Comparison of ENCODE assay signal across 9 mouse cellular contexts in genomic region chr2:25373431-25373830, GRCm38 (mm10). TPM values are rescaled to one million over a fixed set of nuclear protein-coding genes. Genes with fewer than 3 reads are reported as not detected.
DNase-seq lines count a peak whose midpoint lies in the region; ATAC-seq lines count a peak whose summit lies in the region.
"Had no signal": no experiment of that assay in that cellular context is flagged by ENCODE, and none has a peak within 500 bp of the region (broad histone marks: within the 10 kb centered on the region; RNA-seq: fewer than 3 reads in every experiment).

No protein-coding gene starts in this region.

- 32% methylated on average over 2 of the region's 2 CpGs for WGBS in lung, embryonic 15.5 days
- 20% methylated on average over 2 of the region's 2 CpGs for WGBS in embryonic facial prominence, embryonic 15.5 days
- 38% methylated on average over 2 of the region's 2 CpGs for WGBS in limb, embryonic 13.5 days
- 47% methylated on average over 2 of the region's 2 CpGs for WGBS in stomach, embryonic 14.5 days

- H3K4me2 ChIP-seq in lung, embryonic 15.5 days, result peak overlapping the region; percentile 95
- peak overlapping the region; percentile 99 for H3K4me2 ChIP-seq in embryonic facial prominence, embryonic 15.5 days (replicated peaks)
- peak overlapping the region; percentile 98 for H3K4me2 ChIP-seq in limb, embryonic 13.5 days (replicated peaks)
- H3K4me2 ChIP-seq in stomach, embryonic 14.5 days (replicated peaks; ENCODE audit: low read depth, low read length), result peak overlapping the region; percentile 89

- H3K27me3 ChIP-seq in lung, embryonic 15.5 days, result no peaks in the 10 kb centered on the region
- no peaks in the 10 kb centered on the region for H3K27me3 ChIP-seq in embryonic facial prominence, embryonic 15.5 days
- peaks cover under 1% of the 10 kb centered on the region; the same call in 1 of the 2 replicates for H3K27me3 ChIP-seq in limb, embryonic 13.5 days
- no peaks in the 10 kb centered on the region for H3K27me3 ChIP-seq in stomach, embryonic 14.5 days (ENCODE audit: control insufficient read depth, insufficient read depth, low read length)

- peaks cover 30% of the 10 kb centered on the region for H3K36me3 ChIP-seq in lung, embryonic 15.5 days
- peaks cover 16% of the 10 kb centered on the region for H3K36me3 ChIP-seq in embryonic facial prominence, embryonic 15.5 days
- H3K36me3 ChIP-seq in limb, embryonic 13.5 days, result peaks cover 34% of the 10 kb centered on the region
- peaks cover 11% of the 10 kb centered on the region for H3K36me3 ChIP-seq in stomach, embryonic 14.5 days (ENCODE audit: control insufficient read depth, insufficient read depth, low read length)

- peak overlapping the region; percentile 85 for H3K4me3 ChIP-seq in lung, embryonic 15.5 days
- H3K4me3 ChIP-seq in embryonic facial prominence, embryonic 15.5 days (replicated peaks), result peak overlapping the region; percentile 71
- H3K4me3 ChIP-seq in limb, embryonic 13.5 days, result peak overlapping the region; percentile 79
- H3K4me3 ChIP-seq in stomach, embryonic 14.5 days (ENCODE audit: low read depth, low read length), result peak overlapping the region; percentile 63

- no peak for ATAC-seq in lung, embryonic 15.5 days (ENCODE audit: borderline replicate concordance, extremely low read depth, low FRiP score, low TSS enrichment)
- no peak for ATAC-seq in embryonic facial prominence, embryonic 15.5 days (ENCODE audit: insufficient number of reproducible peaks, low FRiP score, low TSS enrichment, low read depth)
- ATAC-seq in limb, embryonic 13.5 days (ENCODE audit: low FRiP score, low read depth), result no peak
- no peak for ATAC-seq in stomach, embryonic 14.5 days (ENCODE audit: insufficient number of reproducible peaks, insufficient read depth, low FRiP score, low read depth)

- peak overlapping the region; percentile 67 for H3K9ac ChIP-seq in lung, embryonic 15.5 days
- no peak overlapping the region for H3K9ac ChIP-seq in embryonic facial prominence, embryonic 15.5 days
- peak overlapping the region; percentile 75 for H3K9ac ChIP-seq in limb, embryonic 13.5 days
- peak overlapping the region; percentile 62; the same call in 1 of the 2 replicates for H3K9ac ChIP-seq in stomach, embryonic 14.5 days (replicated peaks; ENCODE audit: low read depth, low read length)

- H3K4me1 ChIP-seq in lung, embryonic 15.5 days, result peaks cover 30% of the 10 kb centered on the region
- peaks cover 31% of the 10 kb centered on the region for H3K4me1 ChIP-seq in embryonic facial prominence, embryonic 15.5 days
- H3K4me1 ChIP-seq in limb, embryonic 13.5 days, result peaks cover 28% of the 10 kb centered on the region
- peaks cover 22% of the 10 kb centered on the region; the same call in 1 of the 2 replicates for H3K4me1 ChIP-seq in stomach, embryonic 14.5 days (ENCODE audit: control insufficient read depth, insufficient read depth, low read length)

- no peak overlapping the region for H3K27ac ChIP-seq in lung, embryonic 15.5 days
- H3K27ac ChIP-seq in embryonic facial prominence, embryonic 15.5 days (replicated peaks), result no peak overlapping the region
- no peak overlapping the region for H3K27ac ChIP-seq in limb, embryonic 13.5 days
- no peak overlapping the region for H3K27ac ChIP-seq in stomach, embryonic 14.5 days (ENCODE audit: low read length)

- DNase-seq in lung, postnatal 25 days (ENCODE audit: low spot score), result no peak
- no peak for DNase-seq in layer of hippocampus, adult 9-11 months
- no peak for DNase-seq in testis, postnatal 14 days (ENCODE audit: low spot score)
- DNase-seq in gastrocnemius, adult 8-10 months (ENCODE audit: low spot score in 2 of 2), result no peak
- DNase-seq: gastrocnemius, postnatal 14 days had no signal

- no peaks in the 10 kb centered on the region for H3K9me3 ChIP-seq in lung, embryonic 15.5 days
- H3K9me3 ChIP-seq in embryonic facial prominence, embryonic 15.5 days (replicated peaks), result no peaks in the 10 kb centered on the region
- H3K9me3 ChIP-seq in limb, embryonic 13.5 days, result no peaks in the 10 kb centered on the region
- H3K9me3 ChIP-seq in stomach, embryonic 14.5 days (ENCODE audit: control insufficient read depth, low read depth, low read length), result no peaks in the 10 kb centered on the region

RNA-seq across cellular contexts. Expression of gene Sapcd2, which starts 1.3 kb away (rescaled TPM):
- 42.2 and 45.2 TPM in 2 replicates for polyA plus RNA-seq in lung, embryonic 15.5 days (2015; fragmentation: Nextera tagmentation; extraction: Ambion mirVana)
- 29.2 and 32.8 TPM in 2 replicates for polyA plus RNA-seq in embryonic facial prominence, embryonic 15.5 days (2015; fragmentation: Nextera tagmentation; extraction: Ambion mirVana)
- 43.4 and 45.5 TPM in 2 replicates for polyA plus RNA-seq in limb, embryonic 13.5 days (2015; fragmentation: Nextera tagmentation; extraction: Ambion mirVana)
- polyA plus RNA-seq in stomach, embryonic 14.5 days (2014; fragmentation: Nextera tagmentation; extraction: Ambion mirVana), result 31.3 and 36.4 TPM in 2 replicates
- not detected for total RNA-seq in gastrocnemius, adult 8-10 months (2022)

RNA-seq across cellular contexts. Expression of gene Uap1l1, which starts 7.9 kb away (rescaled TPM):
- 16.4 and 20.5 TPM in 2 replicates for polyA plus RNA-seq in lung, embryonic 15.5 days (2015; fragmentation: Nextera tagmentation; extraction: Ambion mirVana)
- polyA plus RNA-seq in embryonic facial prominence, embryonic 15.5 days (2015; fragmentation: Nextera tagmentation; extraction: Ambion mirVana), result 18.4 and 21.7 TPM in 2 replicates
- polyA plus RNA-seq in limb, embryonic 13.5 days (2015; fragmentation: Nextera tagmentation; extraction: Ambion mirVana), result 11.3 and 13.2 TPM in 2 replicates
- polyA plus RNA-seq in stomach, embryonic 14.5 days (2014; fragmentation: Nextera tagmentation; extraction: Ambion mirVana), result 21.9 and 27.2 TPM in 2 replicates
- total RNA-seq in gastrocnemius, adult 8-10 months (2022), result 10 to 100 TPM in 1 of 4 experiments, 1 to 10 TPM in 3; 3.6 to 11.9 (median 4.8) TPM

RNA-seq across cellular contexts. Expression of gene Dpp7, which starts 17.3 kb away (rescaled TPM):
- 14.5 and 14.9 TPM in 2 replicates for polyA plus RNA-seq in lung, embryonic 15.5 days (2015; fragmentation: Nextera tagmentation; extraction: Ambion mirVana)
- polyA plus RNA-seq in embryonic facial prominence, embryonic 15.5 days (2015; fragmentation: Nextera tagmentation; extraction: Ambion mirVana), result 24.6 and 25.5 TPM in 2 replicates
- 21.3 and 24.7 TPM in 2 replicates for polyA plus RNA-seq in limb, embryonic 13.5 days (2015; fragmentation: Nextera tagmentation; extraction: Ambion mirVana)
- polyA plus RNA-seq in stomach, embryonic 14.5 days (2014; fragmentation: Nextera tagmentation; extraction: Ambion mirVana), result 16.8 and 19.5 TPM in 2 replicates
- total RNA-seq in gastrocnemius, adult 8-10 months (2022), result 10 to 100 TPM; 12.8 to 20.3 (median 16.7) TPM

RNA-seq across cellular contexts. Expression of gene Entpd2, which starts 22.2 kb away (rescaled TPM):
- 2.1 and 3.6 TPM in 2 replicates for polyA plus RNA-seq in lung, embryonic 15.5 days (2015; fragmentation: Nextera tagmentation; extraction: Ambion mirVana)
- polyA plus RNA-seq in embryonic facial prominence, embryonic 15.5 days (2015; fragmentation: Nextera tagmentation; extraction: Ambion mirVana), result 7.4 and 9.0 TPM in 2 replicates
- polyA plus RNA-seq in limb, embryonic 13.5 days (2015; fragmentation: Nextera tagmentation; extraction: Ambion mirVana), result 0.55 and 0.73 TPM in 2 replicates
- 8.0 and 9.0 TPM in 2 replicates for polyA plus RNA-seq in stomach, embryonic 14.5 days (2014; fragmentation: Nextera tagmentation; extraction: Ambion mirVana)
- 1 to 10 TPM; 3.8 to 8.0 (median 6.2) TPM for total RNA-seq in gastrocnemius, adult 8-10 months (2022)

RNA-seq across cellular contexts. Expression of gene Npdc1, which starts 25.7 kb away (rescaled TPM):
- 27.5 and 28.7 TPM in 2 replicates for polyA plus RNA-seq in lung, embryonic 15.5 days (2015; fragmentation: Nextera tagmentation; extraction: Ambion mirVana)
- 64.9 and 67.8 TPM in 2 replicates for polyA plus RNA-seq in embryonic facial prominence, embryonic 15.5 days (2015; fragmentation: Nextera tagmentation; extraction: Ambion mirVana)
- 29.1 and 32.6 TPM in 2 replicates for polyA plus RNA-seq in limb, embryonic 13.5 days (2015; fragmentation: Nextera tagmentation; extraction: Ambion mirVana)
- polyA plus RNA-seq in stomach, embryonic 14.5 days (2014; fragmentation: Nextera tagmentation; extraction: Ambion mirVana), result 48.3 and 53.7 TPM in 2 replicates
- 10 to 100 TPM; 12.6 to 19.9 (median 15.7) TPM for total RNA-seq in gastrocnemius, adult 8-10 months (2022)
